Mouse (Mus musculus) erythroblast, embryonic 14.5 days (primary cell): Measurements from ENCODE around the gene Tmem201.

ENCODE experiments used
- GATA1 ChIP-seq: IDR thresholded peaks from 2 replicates; pipeline ENCODE4 v1.6.1; 2012; ENCODE audit warnings: low read length, inconsistent platforms, mixed read lengths
- TAL1 ChIP-seq: IDR thresholded peaks from 3 replicates; pipeline ENCODE4 v1.6.1; 2012; ENCODE audit warnings: low read length, inconsistent platforms, mixed read lengths

DNA sequence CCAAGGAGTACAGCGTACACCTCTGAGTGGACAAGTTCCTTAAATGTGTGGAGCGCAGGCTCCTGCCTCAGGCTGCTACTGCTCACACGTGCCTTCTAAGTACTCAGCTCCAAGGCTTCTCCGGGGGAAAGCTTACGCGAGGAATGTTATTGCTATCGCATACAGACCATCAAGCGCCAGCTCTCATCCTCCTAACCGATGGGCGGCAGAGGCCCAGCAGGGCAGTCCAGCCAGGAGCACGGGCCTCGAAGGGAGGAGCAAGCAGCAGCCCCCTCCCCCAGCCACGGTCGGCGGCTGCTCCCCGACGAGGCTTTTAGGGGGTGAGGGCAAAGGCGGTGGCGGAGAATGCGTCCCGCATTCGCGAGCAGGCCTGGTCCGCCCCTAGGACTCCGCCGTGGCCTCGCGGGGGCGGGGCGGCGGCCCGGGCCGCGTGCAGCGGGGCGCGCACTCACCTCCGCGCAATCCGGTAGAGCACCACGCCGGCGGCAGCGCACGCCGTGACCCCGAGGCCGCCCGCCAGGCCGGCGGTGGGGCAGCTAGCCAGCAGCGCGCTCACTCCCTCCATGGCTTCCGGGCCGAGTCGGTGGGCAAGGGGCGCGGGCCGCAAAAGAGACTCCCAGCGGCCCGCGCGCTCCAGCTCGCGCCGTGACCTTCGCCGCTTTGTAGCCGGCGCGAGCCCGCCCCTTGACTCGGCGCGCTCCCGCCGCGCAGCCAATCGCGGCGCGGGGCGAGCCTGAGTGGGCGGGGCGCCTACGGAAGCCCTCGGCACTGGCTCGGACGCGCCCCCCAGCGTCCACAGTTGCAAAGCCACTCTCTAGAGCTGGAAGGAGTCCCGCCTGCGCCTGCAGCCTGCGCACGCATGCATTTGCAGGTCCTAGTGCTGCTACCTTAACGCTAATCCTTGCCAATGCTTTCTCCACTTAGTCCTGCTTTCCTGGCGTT lies at the start of gene Tmem201:
- TF ChIP-seq TAL1 (no peak), GATA1 (no peak)
